Mouse (Mus musculus) heart, postnatal 0 days (tissue): Measurements from ENCODE around the gene Scn8a.

Experiments used
- CTCF ChIP-seq: IDR thresholded peaks from 2 replicates; pipeline ENCODE4 v1.5.1; 2016; ENCODE audit warnings: antibody characterized with exemption, control low read depth, low read depth
- EP300 ChIP-seq: IDR thresholded peaks from 2 replicates; pipeline ENCODE4 v1.6.1; 2016; ENCODE audit warnings: antibody characterized with exemption, low read depth

DNA sequence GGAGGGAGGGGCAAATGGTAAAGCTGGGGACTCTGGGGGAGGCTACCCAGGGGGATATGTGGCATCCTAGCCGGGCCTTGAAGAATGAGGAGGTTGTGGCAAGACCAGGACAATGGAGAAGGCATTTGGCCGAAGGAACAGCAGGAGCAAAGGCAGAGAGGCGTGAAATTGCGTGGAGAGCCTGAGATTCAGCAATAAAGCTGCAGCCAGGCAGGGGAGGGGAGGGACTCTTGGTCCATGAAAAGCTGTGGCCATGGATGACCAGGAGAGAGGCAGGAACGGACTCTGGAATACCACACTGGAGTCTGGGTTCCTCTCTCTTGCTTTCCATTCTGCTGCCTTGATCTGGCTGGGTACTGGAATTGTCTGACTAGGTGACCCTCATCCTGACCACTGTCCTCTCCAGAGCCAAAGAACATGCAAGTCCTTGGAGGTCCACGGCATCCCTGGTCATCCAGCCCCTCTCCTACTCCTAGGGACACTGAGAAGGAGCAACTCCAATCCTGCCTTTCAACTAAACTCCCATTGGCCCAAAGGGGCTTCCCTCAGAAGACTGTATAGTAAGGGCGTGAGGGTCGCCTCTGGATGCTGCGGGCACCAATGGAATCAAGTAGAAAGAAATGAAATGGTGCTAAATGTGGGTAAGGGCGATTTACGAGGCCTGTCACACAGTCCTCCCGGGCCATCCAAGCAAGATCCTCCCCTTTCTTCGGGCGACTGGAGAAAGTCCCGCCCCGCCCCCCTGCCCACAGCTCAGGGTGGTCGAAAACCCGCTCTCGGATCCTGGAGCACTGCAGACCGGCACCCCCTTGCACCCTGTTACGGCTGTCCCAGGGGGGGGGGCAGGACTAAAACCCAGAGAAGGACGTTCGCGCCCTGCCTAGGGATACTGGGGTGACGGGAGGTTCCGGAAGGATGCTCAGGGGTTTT is 206.7 kb downstream of the Scn8a start:
- TF ChIP-seq CTCF (no peak), EP300 (no peak)
